Mouse (Mus musculus) neural tube, embryonic 14.5 days (tissue): ENCODE data around the gene Gm3327. TPM values are rescaled to one million over a fixed set of nuclear protein-coding genes. Genes with fewer than 3 reads are reported as not detected.
"Not testable (repeated sequence)": the region's sequence is repeated elsewhere in the genome, so short reads cannot be mapped to it uniquely, and the experiment has no call there.

ENCODE experiments used
- ATAC-seq: fragments of 200-750 bp; cut with Nextera tagmentation; 2 replicates; pipeline ENCODE4 v1.8.0; 2017; ENCODE audit warnings: low read depth, mild to moderate bottlenecking, moderate TSS enrichment, moderate library complexity
- H3K27ac ChIP-seq: fragments of 300-500 bp; sonication (generic); 2 replicates; pipeline ENCODE4 v1.5.1; 2014; ENCODE audit warnings: low read depth, mild to moderate bottlenecking, control low read depth, low read length, moderate library complexity, mixed read lengths
- H3K27me3 ChIP-seq: fragments of 300-500 bp; sonication (generic); 2 replicates; pipeline ENCODE4 v1.6.1; 2014; ENCODE audit warnings: low read length; ENCODE audit not compliant: control insufficient read depth, insufficient read depth
- H3K36me3 ChIP-seq: fragments of 300-500 bp; sonication (generic); 2 replicates; pipeline ENCODE4 v1.6.1; 2014; ENCODE audit warnings: low read length, mixed read lengths; ENCODE audit not compliant: control insufficient read depth, insufficient read depth
- H3K4me1 ChIP-seq: fragments of 300-500 bp; sonication (generic); 2 replicates; pipeline ENCODE4 v1.6.1; 2014; ENCODE audit warnings: low read length; ENCODE audit not compliant: control insufficient read depth, insufficient read depth
- H3K4me2 ChIP-seq: fragments of 300-500 bp; sonication (generic); 2 replicates; pipeline ENCODE4 v1.6.1; 2014; ENCODE audit warnings: mild to moderate bottlenecking, low read depth, low read length, control low read depth
- H3K4me3 ChIP-seq: fragments of 300-500 bp; sonication (generic); 2 replicates; pipeline ENCODE4 v1.5.1; 2014; ENCODE audit warnings: low read depth, low read length, control low read depth, mixed read lengths
- H3K9ac ChIP-seq: fragments of 300-500 bp; sonication (generic); replicated peaks from 2 replicates; pipeline ENCODE4 v1.6.1; 2014; ENCODE audit warnings: low read depth, mild to moderate bottlenecking, control low read depth, low read length, mixed read lengths
- H3K9me3 ChIP-seq: fragments of 300-500 bp; sonication (generic); 2 replicates; pipeline ENCODE4 v1.6.1; 2016; ENCODE audit warnings: low read length; ENCODE audit not compliant: control insufficient read depth
- WGBS: fragments of 180-500 bp; shearing (Covaris S2); extraction: QIAGEN DNeasy Blood & Tissue Kit; methylation state at CpG from one replicate; pipeline ENCODE4 v1.1.7; 2014; 5-methylcytosine and 5-hydroxymethylcytosine counted together
- polyA plus RNA-seq: library from polyadenylated mRNA; unstranded; fragments of >200 nt; fragmentation: Nextera tagmentation; extraction: Ambion mirVana; gene quantifications from 2 replicates; pipeline ENCODE4 v1.2.1, GENCODE M21; 2014

The Gm3327 gene
- not detected in 2 replicates for polyA plus RNA-seq

GRCm38 (mm10) chr14:44123551-44123950 lies at the start of gene Gm3327:
Gene Gm3327 (plus strand): TSS chr14:44123851.
- ATAC-seq, H3K9ac ChIP-seq, H3K9me3 ChIP-seq, H3K4me3 ChIP-seq, H3K27ac ChIP-seq, H3K4me2 ChIP-seq, H3K4me1 ChIP-seq, H3K27me3 ChIP-seq, H3K36me3 ChIP-seq: not testable (repeated sequence)
- WGBS: 85% methylated on average over 3 of the region's 4 CpGs

- not testable (repeated sequence) for H3K36me3 ChIP-seq, H3K27me3 ChIP-seq, H3K4me2 ChIP-seq, H3K4me1 ChIP-seq, H3K27ac ChIP-seq, H3K9ac ChIP-seq, ATAC-seq, H3K9me3 ChIP-seq, H3K4me3 ChIP-seq
- 86% methylated on average over 4 of the region's 5 CpGs for WGBS
These were observed 45.8 kb upstream of the Gm3327 start for GRCm38 (mm10) chr14:44077785-44078341.

GRCm38 (mm10) chr14:44086588-44086987 lies 37.1 kb upstream of the Gm3327 start:
- not testable (repeated sequence) for H3K4me2 ChIP-seq, H3K27me3 ChIP-seq, H3K4me3 ChIP-seq, H3K9ac ChIP-seq, ATAC-seq, H3K27ac ChIP-seq, H3K4me1 ChIP-seq, H3K36me3 ChIP-seq, H3K9me3 ChIP-seq
- WGBS: 82% methylated on average over 1 of the region's 1 CpGs

- not testable (repeated sequence) for H3K27me3 ChIP-seq, H3K4me2 ChIP-seq, H3K4me1 ChIP-seq, H3K27ac ChIP-seq, ATAC-seq, H3K36me3 ChIP-seq, H3K4me3 ChIP-seq, H3K9ac ChIP-seq, H3K9me3 ChIP-seq
- WGBS: 76% methylated on average over 2 of the region's 2 CpGs
These were observed 36.1 kb upstream of the Gm3327 start for GRCm38 (mm10) chr14:44087535-44087934.

GRCm38 (mm10) chr14:44091524-44091923 lies 32.1 kb upstream of the Gm3327 start:
- 65% methylated on average over 1 of the region's 1 CpGs for WGBS
- not testable (repeated sequence) for ATAC-seq, H3K4me3 ChIP-seq

GRCm38 (mm10) chr14:44094445-44094844 lies 29.2 kb upstream of the Gm3327 start:
- H3K9me3 ChIP-seq, H3K4me2 ChIP-seq, ATAC-seq, H3K9ac ChIP-seq, H3K27me3 ChIP-seq, H3K4me3 ChIP-seq, H3K36me3 ChIP-seq, H3K4me1 ChIP-seq, H3K27ac ChIP-seq: not testable (repeated sequence)
- 71% methylated on average over 5 of the region's 5 CpGs for WGBS

More at GRCm38 (mm10) chr14:44091524-44091923, 32.1 kb upstream of the Gm3327 start:
- H3K36me3 ChIP-seq, H3K9ac ChIP-seq, H3K27ac ChIP-seq, H3K4me2 ChIP-seq, H3K4me1 ChIP-seq, H3K9me3 ChIP-seq, H3K27me3 ChIP-seq: not testable (repeated sequence)

GRCm38 (mm10) chr14:44100030-44100429 lies 23.6 kb upstream of the Gm3327 start:
- H3K9ac ChIP-seq, H3K4me2 ChIP-seq, ATAC-seq, H3K9me3 ChIP-seq, H3K4me1 ChIP-seq, H3K4me3 ChIP-seq, H3K27ac ChIP-seq, H3K27me3 ChIP-seq, H3K36me3 ChIP-seq: not testable (repeated sequence)
- WGBS: no CpG with 5 or more reads among the region's 1 CpGs

GRCm38 (mm10) chr14:44102354-44102753 lies 21.3 kb upstream of the Gm3327 start, which contains the start of gene Ear2:
Gene Ear2 (plus strand): TSS chr14:44102654.
- not testable (repeated sequence) for H3K4me1 ChIP-seq, H3K4me2 ChIP-seq, H3K9me3 ChIP-seq, ATAC-seq, H3K9ac ChIP-seq, H3K4me3 ChIP-seq, H3K27me3 ChIP-seq, H3K36me3 ChIP-seq, H3K27ac ChIP-seq
- 83% methylated on average over 2 of the region's 2 CpGs for WGBS

- no peak for ATAC-seq
- Histone ChIP-seq H3K36me3 (no peaks in the 10 kb centered on the region), H3K4me2 (no peak overlapping the region), H3K27ac (no peak overlapping the region), H3K9me3 (no peaks in the 10 kb centered on the region), H3K27me3 (no peaks in the 10 kb centered on the region), H3K4me1 (no peaks in the 10 kb centered on the region), H3K4me3 (no peak overlapping the region), H3K9ac (no peak overlapping the region)
These were observed 12.7 kb upstream of the Gm3327 start for GRCm38 (mm10) chr14:44110981-44111380.
